Mouse (Mus musculus) midbrain, embryonic 14.5 days (tissue): ENCODE data around the gene Srpk2. TPM values are rescaled to one million over a fixed set of nuclear protein-coding genes. Genes with fewer than 3 reads are reported as not detected.
"Not testable (repeated sequence)": the region's sequence is repeated elsewhere in the genome, so short reads cannot be mapped to it uniquely, and the experiment has no call there.

Experiments
- ATAC-seq: fragments of 200-750 bp; cut with Nextera tagmentation; 2 replicates; pipeline ENCODE4 v1.8.0; 2017; ENCODE audit warnings: moderate number of reproducible peaks, moderate library complexity; ENCODE audit not compliant: low FRiP score, low TSS enrichment
- DNase-seq: peaks from one replicate; pipeline ENCODE4 v3.0.0-alpha.2; 2015
- H3K27ac ChIP-seq: fragments of 300-500 bp; sonication (generic); replicated peaks from 2 replicates; pipeline ENCODE4 v1.5.1; 2014; ENCODE audit warnings: mild to moderate bottlenecking, low read depth, low read length, moderate library complexity
- H3K27me3 ChIP-seq: fragments of 300-500 bp; sonication (generic); 2 replicates; pipeline ENCODE4 v1.6.1; 2014; ENCODE audit warnings: low read length, control low read depth, mixed read lengths; ENCODE audit not compliant: control insufficient read depth, insufficient read depth
- H3K36me3 ChIP-seq: fragments of 300-500 bp; sonication (generic); 2 replicates; pipeline ENCODE4 v1.6.1; 2014; ENCODE audit warnings: low read length, control low read depth; ENCODE audit not compliant: control insufficient read depth, insufficient read depth
- H3K4me1 ChIP-seq: fragments of 300-500 bp; sonication (generic); 2 replicates; pipeline ENCODE4 v1.6.1; 2014; ENCODE audit warnings: mild to moderate bottlenecking, antibody characterized with exemption, low read length, control low read depth; ENCODE audit not compliant: control insufficient read depth, insufficient read depth
- H3K4me2 ChIP-seq: fragments of 300-500 bp; sonication (generic); 2 replicates; pipeline ENCODE4 v1.6.1; 2014; ENCODE audit warnings: mild to moderate bottlenecking, low read length, moderate library complexity
- H3K4me3 ChIP-seq: fragments of 300-500 bp; sonication (generic); replicated peaks from 2 replicates; pipeline ENCODE4 v1.5.1; 2014; ENCODE audit warnings: low read depth, low read length
- H3K9ac ChIP-seq: fragments of 300-500 bp; sonication (generic); replicated peaks from 2 replicates; pipeline ENCODE4 v1.6.1; 2014; ENCODE audit warnings: mild to moderate bottlenecking, low read length, moderate library complexity
- H3K9me3 ChIP-seq: fragments of 300-500 bp; sonication (generic); 2 replicates; pipeline ENCODE4 v1.6.1; 2016; ENCODE audit warnings: low read length, control low read depth, mixed read lengths; ENCODE audit not compliant: control insufficient read depth
- WGBS: fragments of 180-500 bp; shearing (Covaris S2); extraction: QIAGEN DNeasy Blood & Tissue Kit; methylation state at CpG from one replicate; pipeline ENCODE4 v1.1.7; 2014; 5-methylcytosine and 5-hydroxymethylcytosine counted together
- polyA plus RNA-seq: library from polyadenylated mRNA; unstranded; fragments of >200 nt; fragmentation: Nextera tagmentation; extraction: Ambion mirVana; gene quantifications from 2 replicates; pipeline ENCODE4 v1.2.1, GENCODE M21; 2014

The Srpk2 gene
- polyA plus RNA-seq, 1 experiment from 2014 or later, result 121 TPM

DNA sequence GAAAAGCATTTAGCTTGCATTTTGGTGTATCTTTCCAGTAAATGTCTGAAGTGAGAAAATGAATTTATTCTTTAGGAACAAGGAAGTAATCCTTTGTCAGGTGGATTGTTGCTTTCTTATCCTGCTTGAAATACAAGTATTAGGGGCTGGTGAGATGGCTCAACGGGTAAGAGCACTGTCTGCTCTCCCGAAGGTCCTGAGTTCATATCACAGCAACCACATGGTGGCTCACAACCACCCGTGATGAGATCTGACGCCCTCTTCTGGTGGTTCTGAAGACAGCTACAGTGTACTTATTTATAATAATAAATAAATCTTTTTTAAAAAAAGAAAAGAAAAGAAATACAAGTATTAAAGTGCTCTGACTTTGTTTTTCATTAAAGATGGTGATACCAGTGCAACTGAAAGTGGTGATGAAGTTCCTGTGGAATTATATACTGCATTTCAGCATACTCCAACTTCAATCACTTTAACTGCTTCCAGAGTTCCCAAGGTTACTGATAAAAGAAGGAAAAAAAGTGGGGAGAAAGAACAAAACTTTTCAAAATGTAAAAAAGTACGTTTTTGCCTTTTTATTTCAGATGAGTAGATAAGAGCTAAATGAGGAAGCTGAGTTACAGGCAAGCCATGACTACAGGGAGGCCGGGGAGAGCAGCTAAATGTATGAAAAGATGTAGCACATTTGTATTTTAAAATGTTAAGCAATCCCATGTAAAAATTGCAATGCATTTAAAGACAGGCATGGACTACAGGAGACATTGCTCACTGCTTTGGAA lies 211.1 kb downstream of the Srpk2 start:
- no peak overlapping the region for H3K4me3 ChIP-seq
- no peak overlapping the region for H3K9ac ChIP-seq
- no peaks in the 10 kb centered on the region for H3K4me1 ChIP-seq
- no peaks in the 10 kb centered on the region for H3K27me3 ChIP-seq
- H3K36me3 ChIP-seq, result peaks cover 68% of the 10 kb centered on the region
- no peak for DNase-seq
- WGBS, result 79% methylated on average over 6 of the region's 6 CpGs
- no peak overlapping the region for H3K4me2 ChIP-seq
- no peak for ATAC-seq
- no peak overlapping the region for H3K27ac ChIP-seq
- no peaks in the 10 kb centered on the region for H3K9me3 ChIP-seq

DNA sequence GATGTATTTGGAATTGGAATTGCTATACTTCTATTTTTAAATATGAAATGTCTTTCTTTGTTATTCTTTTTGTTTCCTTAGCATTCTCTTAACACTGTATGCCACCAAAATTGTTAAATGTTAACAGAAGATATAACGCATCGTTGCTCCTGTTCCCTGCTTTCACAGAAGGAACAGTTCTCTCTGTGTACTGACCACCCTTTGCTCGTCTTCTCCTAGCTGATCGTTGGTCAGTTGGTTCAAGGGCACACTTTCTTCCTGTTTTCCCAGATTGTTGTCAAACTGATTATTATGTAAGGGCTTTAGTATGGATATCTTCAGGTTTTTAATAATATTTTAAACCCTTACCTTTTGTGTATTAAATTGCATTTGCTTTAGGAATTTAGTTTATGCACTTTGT lies 217.9 kb downstream of the Srpk2 start:
- H3K36me3 ChIP-seq, result peaks cover 69% of the 10 kb centered on the region
- ATAC-seq (no peak), DNase-seq (no peak)
- H3K9me3 ChIP-seq, result no peaks in the 10 kb centered on the region
- H3K9ac ChIP-seq, result no peak overlapping the region
- 96% methylated on average over 4 of the region's 4 CpGs for WGBS
- H3K4me2 ChIP-seq, result no peak overlapping the region
- no peak overlapping the region for H3K27ac ChIP-seq
- no peak overlapping the region for H3K4me3 ChIP-seq
- no peaks in the 10 kb centered on the region for H3K4me1 ChIP-seq
- H3K27me3 ChIP-seq, result no peaks in the 10 kb centered on the region

- DNase-seq (no peak), ATAC-seq (no peak)
- no peaks in the 10 kb centered on the region for H3K4me1 ChIP-seq
- no peak overlapping the region for H3K4me3 ChIP-seq
- H3K27me3 ChIP-seq, result no peaks in the 10 kb centered on the region
- no peaks in the 10 kb centered on the region for H3K9me3 ChIP-seq
- WGBS, result 91% methylated on average over 8 of the region's 8 CpGs
- H3K27ac ChIP-seq, result no peak overlapping the region
- H3K36me3 ChIP-seq, result peaks cover 54% of the 10 kb centered on the region
- H3K4me2 ChIP-seq, result no peak overlapping the region
- no peak overlapping the region for H3K9ac ChIP-seq
Observed at GRCm38 (mm10) chr5:23464743-23465142, 219.7 kb downstream of the Srpk2 start.

GRCm38 (mm10) chr5:23464247-23464646 lies 220.2 kb downstream of the Srpk2 start:
- no peak overlapping the region for H3K9ac ChIP-seq
- DNase-seq (no peak), ATAC-seq (no peak)
- no peaks in the 10 kb centered on the region for H3K27me3 ChIP-seq
- H3K27ac ChIP-seq, result no peak overlapping the region
- 97% methylated on average over 3 of the region's 3 CpGs for WGBS
- H3K4me1 ChIP-seq, result no peaks in the 10 kb centered on the region
- H3K36me3 ChIP-seq, result peaks cover 52% of the 10 kb centered on the region
- no peak overlapping the region for H3K4me2 ChIP-seq
- no peak overlapping the region for H3K4me3 ChIP-seq
- H3K9me3 ChIP-seq, result no peaks in the 10 kb centered on the region

DNA sequence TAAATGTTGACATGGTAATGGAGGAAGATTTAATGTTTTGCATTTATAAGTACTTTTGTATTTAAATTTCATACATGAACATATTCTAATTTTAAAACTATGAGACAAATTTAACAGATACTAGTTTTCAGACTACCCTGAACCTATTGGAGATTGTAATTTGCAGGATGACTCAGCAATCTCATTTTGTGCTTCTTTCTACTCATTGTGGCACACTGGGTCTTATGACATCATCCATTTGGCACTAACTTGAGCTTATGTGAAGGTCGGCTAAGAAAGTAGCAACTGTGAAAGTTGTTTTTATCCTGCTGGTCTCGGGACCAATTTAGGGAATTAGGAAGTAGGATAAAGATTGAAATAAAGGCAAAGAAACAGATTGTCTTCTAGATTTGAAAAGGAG lies 222.7 kb downstream of the Srpk2 start:
- peaks cover 4% of the 10 kb centered on the region; the same call in 1 of the 2 replicates for H3K4me1 ChIP-seq
- no peaks in the 10 kb centered on the region for H3K9me3 ChIP-seq
- no peak overlapping the region for H3K4me3 ChIP-seq
- peaks cover 40% of the 10 kb centered on the region for H3K36me3 ChIP-seq
- ATAC-seq (no peak), DNase-seq (no peak)
- no peaks in the 10 kb centered on the region for H3K27me3 ChIP-seq
- WGBS, result 75% methylated on average over 2 of the region's 2 CpGs
- no peak overlapping the region for H3K9ac ChIP-seq
- H3K27ac ChIP-seq, result no peak overlapping the region
- no peak overlapping the region for H3K4me2 ChIP-seq

GRCm38 (mm10) chr5:23453561-23453960 lies 230.9 kb downstream of the Srpk2 start:
- ATAC-seq, H3K4me1 ChIP-seq, DNase-seq, H3K9ac ChIP-seq, H3K4me2 ChIP-seq, H3K27me3 ChIP-seq, H3K4me3 ChIP-seq, H3K27ac ChIP-seq, H3K9me3 ChIP-seq: not testable (repeated sequence)
- peaks cover 33% of the 10 kb centered on the region for H3K36me3 ChIP-seq
- 78% methylated on average over 2 of the region's 2 CpGs for WGBS

Other genes with a start within 250 kb of the Srpk2 start
- 11.7 and 15.2 TPM in 2 replicates for gene Pus7, start 99.1 kb upstream of the Srpk2 start, polyA plus RNA-seq
- 26.2 and 29.8 TPM in 2 replicates for gene Rint1, start 103.1 kb upstream of the Srpk2 start, polyA plus RNA-seq
- 84.0 and 103 TPM in 2 replicates for gene Tomm7, start 159.5 kb upstream of the Srpk2 start, polyA plus RNA-seq